Mouse (Mus musculus): ENCODE results near the gene Cyp26c1. TPM values are rescaled to one million over a fixed set of nuclear protein-coding genes. Genes with fewer than 3 reads are reported as not detected.

Gene Cyp26c1
- polyA plus RNA-seq, 1 experiment from 2014 or later = 0.10 TPM

- Histone ChIP-seq H3K9me3 (ENCODE audit: control insufficient read depth, low read length) (no peaks in the 10 kb centered on the region), H3K4me3 (ENCODE audit: low read depth, low read length) (peak overlapping the region; percentile 42), H3K36me3 (ENCODE audit: control insufficient read depth, insufficient read depth, low read length) (no peaks in the 10 kb centered on the region), H3K27me3 (replicated peaks; ENCODE audit: control insufficient read depth, insufficient read depth, low read length) (peaks cover 97% of the 10 kb centered on the region), H3K4me1 (replicated peaks; ENCODE audit: control insufficient read depth, insufficient read depth, low read length) (peaks cover 23% of the 10 kb centered on the region), H3K27ac (ENCODE audit: low read depth, low read length) (no peak overlapping the region), H3K9ac (ENCODE audit: low read depth, low read length) (no peak overlapping the region), H3K4me2 (peak overlapping the region; percentile 60)
- ATAC-seq (replicated peaks; ENCODE audit: low FRiP score) (no peak), DNase-seq (ENCODE audit: low spot score) (no peak)
- WGBS = 5% methylated on average over 22 of the region's 22 CpGs
These were observed 11.4 kb downstream of the Cyp26c1 start for GRCm38 (mm10) chr19:37696603-37697334.

- Histone ChIP-seq H3K36me3 (ENCODE audit: control insufficient read depth, insufficient read depth, low read length) (no peaks in the 10 kb centered on the region), H3K4me2 (peak overlapping the region; percentile 60), H3K4me3 (ENCODE audit: low read depth, low read length) (peak overlapping the region; percentile 42), H3K27ac (ENCODE audit: low read depth, low read length) (no peak overlapping the region), H3K9me3 (ENCODE audit: control insufficient read depth, low read length) (no peaks in the 10 kb centered on the region), H3K4me1 (replicated peaks; ENCODE audit: control insufficient read depth, insufficient read depth, low read length) (peaks cover 23% of the 10 kb centered on the region), H3K9ac (ENCODE audit: low read depth, low read length) (no peak overlapping the region), H3K27me3 (replicated peaks; ENCODE audit: control insufficient read depth, insufficient read depth, low read length) (peaks cover 97% of the 10 kb centered on the region)
- DNase-seq (ENCODE audit: low spot score) = no peak
- ATAC-seq (replicated peaks; ENCODE audit: low FRiP score) = no peak
- under 1% methylated on average over 18 of the region's 18 CpGs for WGBS
These were observed 11.9 kb downstream of the Cyp26c1 start for GRCm38 (mm10) chr19:37697335-37697636.

GRCm38 (mm10) chr19:37697651-37698272 is 12.4 kb downstream of the Cyp26c1 start, which contains the start of gene Cyp26a1:
Cyp26a1 (plus strand) TSS chr19:37697798.
- peaks cover 95% of the 10 kb centered on the region for H3K27me3 ChIP-seq (replicated peaks; ENCODE audit: control insufficient read depth, insufficient read depth, low read length)
- DNase-seq (ENCODE audit: low spot score) (peak; percentile 46), ATAC-seq (replicated peaks; ENCODE audit: low FRiP score) (no peak)
- H3K9ac ChIP-seq (ENCODE audit: low read depth, low read length) = no peak within 1 kb of the TSS
- H3K27ac ChIP-seq (ENCODE audit: low read depth, low read length) = no peak within 1 kb of the TSS
- WGBS = 1% methylated on average over 51 of the region's 51 CpGs
- H3K4me1 ChIP-seq (replicated peaks; ENCODE audit: control insufficient read depth, insufficient read depth, low read length) = peaks cover 21% of the 10 kb centered on the region
- no peaks in the 10 kb centered on the region for H3K36me3 ChIP-seq (ENCODE audit: control insufficient read depth, insufficient read depth, low read length)
- H3K4me2 ChIP-seq = peak within 1 kb of the TSS; percentile 60
- peak within 1 kb of the TSS; percentile 42 for H3K4me3 ChIP-seq (ENCODE audit: low read depth, low read length)
- H3K9me3 ChIP-seq (ENCODE audit: control insufficient read depth, low read length) = no peaks in the 10 kb centered on the region

GRCm38 (mm10) chr19:37698273-37699160 is 13.1 kb downstream of the Cyp26c1 start:
- H3K4me2 ChIP-seq = peak overlapping the region; percentile 60
- no peak for ATAC-seq (replicated peaks; ENCODE audit: low FRiP score)

GRCm38 (mm10) chr19:37699711-37700110 is 14.3 kb downstream of the Cyp26c1 start:
- DNase-seq (ENCODE audit: low spot score) (no peak), ATAC-seq (replicated peaks; ENCODE audit: low FRiP score) (no peak)
- Histone ChIP-seq H3K27ac (ENCODE audit: low read depth, low read length) (no peak overlapping the region), H3K4me3 (ENCODE audit: low read depth, low read length) (no peak overlapping the region), H3K36me3 (ENCODE audit: control insufficient read depth, insufficient read depth, low read length) (no peaks in the 10 kb centered on the region), H3K27me3 (replicated peaks; ENCODE audit: control insufficient read depth, insufficient read depth, low read length) (peaks cover 83% of the 10 kb centered on the region), H3K9me3 (ENCODE audit: control insufficient read depth, low read length) (no peaks in the 10 kb centered on the region), H3K9ac (ENCODE audit: low read depth, low read length) (no peak overlapping the region), H3K4me1 (replicated peaks; ENCODE audit: control insufficient read depth, insufficient read depth, low read length) (peaks cover 20% of the 10 kb centered on the region), H3K4me2 (no peak overlapping the region)
- 18% methylated on average over 9 of the region's 9 CpGs for WGBS

More at GRCm38 (mm10) chr19:37698273-37699160, 13.1 kb downstream of the Cyp26c1 start:
- peaks cover 95% of the 10 kb centered on the region for H3K27me3 ChIP-seq (replicated peaks; ENCODE audit: control insufficient read depth, insufficient read depth, low read length)
- no peaks in the 10 kb centered on the region for H3K9me3 ChIP-seq (ENCODE audit: control insufficient read depth, low read length)
- peak; percentile 46 for DNase-seq (ENCODE audit: low spot score)
- H3K9ac ChIP-seq (ENCODE audit: low read depth, low read length) = no peak overlapping the region
- H3K27ac ChIP-seq (ENCODE audit: low read depth, low read length) = no peak overlapping the region
- peak overlapping the region; percentile 42 for H3K4me3 ChIP-seq (ENCODE audit: low read depth, low read length)
- 1% methylated on average over 63 of the region's 63 CpGs for WGBS
- H3K36me3 ChIP-seq (ENCODE audit: control insufficient read depth, insufficient read depth, low read length) = no peaks in the 10 kb centered on the region
- peaks cover 20% of the 10 kb centered on the region for H3K4me1 ChIP-seq (replicated peaks; ENCODE audit: control insufficient read depth, insufficient read depth, low read length)

- Histone ChIP-seq H3K4me3 (ENCODE audit: low read depth, low read length) (no peak overlapping the region), H3K27me3 (replicated peaks; ENCODE audit: control insufficient read depth, insufficient read depth, low read length) (peaks cover 63% of the 10 kb centered on the region), H3K36me3 (ENCODE audit: control insufficient read depth, insufficient read depth, low read length) (no peaks in the 10 kb centered on the region), H3K9ac (ENCODE audit: low read depth, low read length) (no peak overlapping the region), H3K9me3 (ENCODE audit: control insufficient read depth, low read length) (no peaks in the 10 kb centered on the region), H3K27ac (ENCODE audit: low read depth, low read length) (no peak overlapping the region), H3K4me1 (replicated peaks; ENCODE audit: control insufficient read depth, insufficient read depth, low read length) (peaks cover 9% of the 10 kb centered on the region), H3K4me2 (0 out of 2 replicates have a peak overlapping the region, but pooled peaks have one; percentile 2)
- WGBS = 31% methylated on average over 21 of the region's 21 CpGs
- DNase-seq (ENCODE audit: low spot score) (no peak), ATAC-seq (replicated peaks; ENCODE audit: low FRiP score) (no peak)
These were observed 17.1 kb downstream of the Cyp26c1 start for GRCm38 (mm10) chr19:37702377-37703076.

- peak; percentile 73 for DNase-seq (ENCODE audit: low spot score)
- H3K36me3 ChIP-seq (ENCODE audit: control insufficient read depth, insufficient read depth, low read length) = no peaks in the 10 kb centered on the region
- H3K9ac ChIP-seq (ENCODE audit: low read depth, low read length) = no peak overlapping the region
- no peaks in the 10 kb centered on the region for H3K9me3 ChIP-seq (ENCODE audit: control insufficient read depth, low read length)
- 5% methylated on average over 3 of the region's 3 CpGs for WGBS
- peaks cover 48% of the 10 kb centered on the region for H3K27me3 ChIP-seq (replicated peaks; ENCODE audit: control insufficient read depth, insufficient read depth, low read length)
- no peaks in the 10 kb centered on the region for H3K4me1 ChIP-seq (replicated peaks; ENCODE audit: control insufficient read depth, insufficient read depth, low read length)
- H3K4me2 ChIP-seq = no peak overlapping the region
- ATAC-seq (replicated peaks; ENCODE audit: low FRiP score) = no peak
- H3K4me3 ChIP-seq (ENCODE audit: low read depth, low read length) = no peak overlapping the region
- no peak overlapping the region for H3K27ac ChIP-seq (ENCODE audit: low read depth, low read length)
These were observed 18.6 kb downstream of the Cyp26c1 start for GRCm38 (mm10) chr19:37703902-37704509.

- 88% methylated on average over 5 of the region's 5 CpGs for WGBS
- no peak overlapping the region for H3K9ac ChIP-seq (ENCODE audit: low read depth, low read length)
- no peak overlapping the region for H3K4me3 ChIP-seq (ENCODE audit: low read depth, low read length)
- DNase-seq (ENCODE audit: low spot score) = no peak
- H3K9me3 ChIP-seq (ENCODE audit: control insufficient read depth, low read length) = no peaks in the 10 kb centered on the region
- no peak for ATAC-seq (replicated peaks; ENCODE audit: low FRiP score)
- H3K36me3 ChIP-seq (ENCODE audit: control insufficient read depth, insufficient read depth, low read length) = no peaks in the 10 kb centered on the region
- H3K4me1 ChIP-seq (replicated peaks; ENCODE audit: control insufficient read depth, insufficient read depth, low read length) = no peaks in the 10 kb centered on the region
- peaks cover 31% of the 10 kb centered on the region for H3K27me3 ChIP-seq (replicated peaks; ENCODE audit: control insufficient read depth, insufficient read depth, low read length)
- H3K27ac ChIP-seq (ENCODE audit: low read depth, low read length) = no peak overlapping the region
- no peak overlapping the region for H3K4me2 ChIP-seq
These were observed 20.3 kb downstream of the Cyp26c1 start for GRCm38 (mm10) chr19:37705722-37706121.
